Mouse (Mus musculus) heart, embryonic 14.5 days (tissue): ENCODE data around the gene Stx1a. TPM values are rescaled to one million over a fixed set of nuclear protein-coding genes. Genes with fewer than 3 reads are reported as not detected.

ENCODE experiments used
- ATAC-seq: fragments of 200-750 bp; cut with Nextera tagmentation; 2 replicates; pipeline ENCODE4 v1.8.0; 2017; ENCODE audit warnings: low read depth, moderate TSS enrichment; ENCODE audit not compliant: insufficient number of reproducible peaks, insufficient read depth, low FRiP score
- H3K27ac ChIP-seq, 2 experiments: fragments of 200-500 bp in 1 of 2; fragments of 300-500 bp in 1 of 2; sonication (generic) in 1 of 2; replicated peaks in 1 of 2; 2 replicates each; pipeline ENCODE4 v1.5.1; 2012 to 2014; ENCODE audit warnings: low read depth in 2 of 2, low read length in 2 of 2, control low read depth in 1 of 2, mild to moderate bottlenecking in 1 of 2, mixed read lengths in 1 of 2; ENCODE audit not compliant: control insufficient read depth in 1 of 2, insufficient read depth in 1 of 2
- H3K27me3 ChIP-seq: fragments of 300-500 bp; sonication (generic); 2 replicates; pipeline ENCODE4 v1.6.1; 2014; ENCODE audit warnings: mild to moderate bottlenecking, low read length, control low read depth; ENCODE audit not compliant: control insufficient read depth, insufficient read depth
- H3K36me3 ChIP-seq: fragments of 300-500 bp; sonication (generic); 2 replicates; pipeline ENCODE4 v1.6.1; 2014; ENCODE audit warnings: mild to moderate bottlenecking, control low read depth, low read length, mixed read lengths; ENCODE audit not compliant: control insufficient read depth, insufficient read depth
- H3K4me1 ChIP-seq, 2 experiments: fragments of 200-500 bp in 1 of 2; fragments of 300-500 bp in 1 of 2; sonication (generic) in 1 of 2; 2 replicates each; pipeline ENCODE4 v1.6.1; 2012 to 2014; ENCODE audit warnings: low read length in 2 of 2, control low read depth in 1 of 2, mixed read lengths in 1 of 2; ENCODE audit not compliant: control insufficient read depth in 2 of 2, insufficient read depth in 2 of 2
- H3K4me2 ChIP-seq: fragments of 300-500 bp; sonication (generic); 2 replicates; pipeline ENCODE4 v1.6.1; 2014; ENCODE audit warnings: mild to moderate bottlenecking, low read length
- H3K4me3 ChIP-seq, 2 experiments: fragments of 200-500 bp in 1 of 2; fragments of 300-500 bp in 1 of 2; sonication (generic) in 1 of 2; 2 replicates each; pipeline ENCODE4 v1.5.1; 2012 to 2014; ENCODE audit warnings: low read length in 2 of 2, mild to moderate bottlenecking in 2 of 2, control low read depth in 1 of 2, low read depth in 1 of 2, moderate library complexity in 1 of 2; ENCODE audit not compliant: control insufficient read depth in 1 of 2, insufficient read depth in 1 of 2
- H3K9ac ChIP-seq: fragments of 300-500 bp; sonication (generic); 2 replicates; pipeline ENCODE4 v1.6.1; 2014; ENCODE audit warnings: mild to moderate bottlenecking, low read length
- H3K9me3 ChIP-seq: fragments of 300-500 bp; sonication (generic); 2 replicates; pipeline ENCODE4 v1.6.1; 2016; ENCODE audit warnings: low read length, control low read depth; ENCODE audit not compliant: control insufficient read depth
- WGBS: fragments of 180-500 bp; shearing (Covaris S2); extraction: QIAGEN DNeasy Blood & Tissue Kit; methylation state at CpG from one replicate; pipeline ENCODE4 v1.1.7; 2014; 5-methylcytosine and 5-hydroxymethylcytosine counted together
- polyA plus RNA-seq: library from polyadenylated mRNA; unstranded; fragments of >200 nt; fragmentation: Nextera tagmentation; extraction: Ambion mirVana; gene quantifications from 2 replicates; pipeline ENCODE4 v1.2.1, GENCODE M21; 2014

Gene Stx1a
- polyA plus RNA-seq, 1 experiment from 2014 or later: 6.4 TPM

- H3K9me3 ChIP-seq: no peaks in the 10 kb centered on the region
- H3K4me3 ChIP-seq: no peak overlapping the region
- 87% methylated on average over 3 of the region's 3 CpGs for WGBS
- ATAC-seq: no peak
- peaks cover 6 to 10% of the 10 kb centered on the region in 2 experiments; a peak in 2 of 4 replicates for H3K4me1 ChIP-seq
- peaks cover 10% of the 10 kb centered on the region for H3K36me3 ChIP-seq
- H3K27me3 ChIP-seq: no peaks in the 10 kb centered on the region
- H3K27ac ChIP-seq: no peak overlapping the region
- H3K4me2 ChIP-seq: no peak overlapping the region
- H3K9ac ChIP-seq: no peak overlapping the region
Observed at GRCm38 (mm10) chr5:135066008-135066407, 42.7 kb downstream of the Stx1a start.

GRCm38 (mm10) chr5:135070448-135070847, 47.2 kb downstream of the Stx1a start:
- no peak overlapping the region for H3K9ac ChIP-seq
- H3K4me3 ChIP-seq: no peak overlapping the region
- peaks cover 5% of the 10 kb centered on the region for H3K36me3 ChIP-seq
- no peak overlapping the region for H3K27ac ChIP-seq
- no peak overlapping the region for H3K4me2 ChIP-seq
- WGBS: 68% methylated on average over 3 of the region's 3 CpGs
- H3K9me3 ChIP-seq: no peaks in the 10 kb centered on the region
- no peaks in the 10 kb centered on the region for H3K27me3 ChIP-seq
- ATAC-seq: no peak
- 0 out of 4 replicates have a peak, but pooled peaks cover 0 to 2% of the 10 kb centered on the region in 2 experiments for H3K4me1 ChIP-seq

GRCm38 (mm10) chr5:135072061-135072460, 48.8 kb downstream of the Stx1a start:
- Histone ChIP-seq H3K4me3 (no peak overlapping the region), H3K36me3 (no peaks in the 10 kb centered on the region)
- no peak for ATAC-seq

GRCm38 (mm10) chr5:135072720-135073119, 49.4 kb downstream of the Stx1a start:
- WGBS: 54% methylated on average over 6 of the region's 6 CpGs
- H3K9ac ChIP-seq: no peak overlapping the region
- H3K36me3 ChIP-seq: no peaks in the 10 kb centered on the region
- H3K4me3 ChIP-seq: no peak overlapping the region
- H3K27me3 ChIP-seq: no peaks in the 10 kb centered on the region
- no peaks in the 10 kb centered on the region for H3K9me3 ChIP-seq
- no peak for ATAC-seq
- H3K27ac ChIP-seq: no peak overlapping the region
- no peak overlapping the region for H3K4me2 ChIP-seq
- H3K4me1 ChIP-seq: peaks cover 0 to 5% of the 10 kb centered on the region in 2 experiments; a peak in 1 of 4 replicates

More at GRCm38 (mm10) chr5:135072061-135072460, 48.8 kb downstream of the Stx1a start:
- H3K9me3 ChIP-seq: no peaks in the 10 kb centered on the region
- H3K4me1 ChIP-seq: peaks cover 0 to 2% of the 10 kb centered on the region in 2 experiments; a peak in 1 of 4 replicates
- H3K9ac ChIP-seq: no peak overlapping the region
- H3K27me3 ChIP-seq: no peaks in the 10 kb centered on the region
- no peak overlapping the region for H3K27ac ChIP-seq
- 90% methylated on average over 2 of the region's 2 CpGs for WGBS
- H3K4me2 ChIP-seq: no peak overlapping the region

GRCm38 (mm10) chr5:135073349-135074150, 50.3 kb downstream of the Stx1a start:
- Histone ChIP-seq H3K27ac (no peak overlapping the region), H3K9me3 (no peaks in the 10 kb centered on the region), H3K4me2 (no peak overlapping the region; the same call in 1 of the 2 replicates), H3K9ac (0 out of 2 replicates have a peak overlapping the region, but pooled peaks have one; percentile 16), H3K4me3 (no peak overlapping the region), H3K36me3 (no peaks in the 10 kb centered on the region), H3K27me3 (no peaks in the 10 kb centered on the region), H3K4me1 (peaks cover 0 to 7% of the 10 kb centered on the region in 2 experiments; a peak in 2 of 4 replicates)
- ATAC-seq: no peak
- WGBS: 29% methylated on average over 26 of the region's 26 CpGs

GRCm38 (mm10) chr5:135075655-135076054, 52.4 kb downstream of the Stx1a start:
- H3K4me2 ChIP-seq: no peak overlapping the region
- WGBS: 58% methylated on average over 4 of the region's 4 CpGs
- H3K9me3 ChIP-seq: no peaks in the 10 kb centered on the region
- H3K27me3 ChIP-seq: peaks cover 4% of the 10 kb centered on the region; the same call in 1 of the 2 replicates
- no peak overlapping the region for H3K4me3 ChIP-seq
- no peak for ATAC-seq
- no peak overlapping the region for H3K27ac ChIP-seq
- H3K9ac ChIP-seq: no peak overlapping the region
- H3K4me1 ChIP-seq: peaks cover 0 to 7% of the 10 kb centered on the region in 2 experiments; a peak in 2 of 4 replicates
- H3K36me3 ChIP-seq: no peaks in the 10 kb centered on the region

- Histone ChIP-seq H3K27ac (no peak overlapping the region), H3K4me2 (no peak overlapping the region), H3K9me3 (no peaks in the 10 kb centered on the region), H3K4me1 (peaks cover 0 to 7% of the 10 kb centered on the region in 2 experiments; a peak in 2 of 4 replicates), H3K4me3 (no peak overlapping the region), H3K27me3 (peaks cover 4% of the 10 kb centered on the region; the same call in 1 of the 2 replicates), H3K36me3 (no peaks in the 10 kb centered on the region), H3K9ac (no peak overlapping the region)
- ATAC-seq: no peak
- WGBS: 86% methylated on average over 14 of the region's 14 CpGs
Observed at GRCm38 (mm10) chr5:135076368-135076767, 53.1 kb downstream of the Stx1a start.
